Mouse (Mus musculus): Measurements from ENCODE around the gene Aldh1a2.

Gene Aldh1a2

GRCm38 (mm10) chr9:71216996-71217792 lies 1.6 kb downstream of the Aldh1a2 start:
- DNase-seq = no peak

DNA sequence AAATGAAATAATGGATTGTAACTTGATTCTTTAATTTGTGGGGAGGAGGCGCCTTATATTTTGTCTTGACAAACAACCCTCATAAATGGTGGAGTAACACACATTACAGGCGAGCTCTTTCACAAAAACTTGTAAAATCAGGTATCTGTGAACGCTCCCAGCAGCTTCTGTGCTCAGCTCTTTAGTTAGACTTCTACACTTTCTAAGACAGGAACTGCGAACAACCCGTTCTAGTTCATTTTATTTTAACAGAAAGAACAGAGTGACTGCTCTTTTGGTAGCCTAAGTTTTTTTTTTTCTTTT lies 2.2 kb downstream of the Aldh1a2 start:
- DNase-seq = no peak

- DNase-seq = no peak
Measured at GRCm38 (mm10) chr9:71219161-71219560, 3.6 kb downstream of the Aldh1a2 start.

GRCm38 (mm10) chr9:71220401-71220800 lies 4.8 kb downstream of the Aldh1a2 start:
- DNase-seq = no peak

DNA sequence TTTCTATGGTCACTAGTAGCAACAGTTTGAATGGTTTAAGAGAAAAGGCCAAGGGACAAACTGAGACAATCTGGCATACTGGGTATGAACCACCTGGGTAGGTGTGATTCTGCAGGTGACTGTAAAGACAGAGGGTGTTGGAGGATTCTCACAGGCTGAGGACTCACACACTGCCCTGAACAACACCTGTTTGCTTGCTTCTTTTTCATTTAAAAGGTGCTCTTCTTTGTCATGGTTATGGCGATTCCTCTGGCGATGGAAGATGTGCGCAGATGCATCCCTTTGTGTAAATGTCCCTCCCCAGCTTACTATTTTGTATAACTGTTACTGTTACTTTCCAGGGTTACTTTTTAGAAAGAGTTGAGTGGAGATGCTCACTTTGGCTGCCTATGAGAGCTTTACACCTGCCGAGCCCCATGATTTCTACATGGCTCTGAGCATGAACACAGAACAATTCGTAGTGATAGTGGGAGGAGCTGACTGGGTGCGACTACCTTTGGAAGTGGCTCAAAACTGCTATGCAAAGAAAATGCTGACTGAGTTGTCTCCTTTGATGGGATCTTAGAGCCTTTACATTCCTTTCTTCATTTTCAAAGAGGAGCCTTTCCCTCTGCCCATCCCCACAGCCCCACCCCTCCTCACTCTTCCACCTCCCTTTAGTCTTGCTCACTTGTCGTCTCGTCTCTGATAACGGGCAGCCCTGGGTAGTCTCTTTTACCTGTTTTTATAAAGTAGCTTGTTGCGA lies 11.8 kb downstream of the Aldh1a2 start:
- no peak for DNase-seq

GRCm38 (mm10) chr9:71230011-71230410 lies 14.4 kb downstream of the Aldh1a2 start:
- no peak for DNase-seq

GRCm38 (mm10) chr9:71236540-71236939 lies 21.0 kb downstream of the Aldh1a2 start:
- DNase-seq = no peak

GRCm38 (mm10) chr9:71239926-71240325 lies 24.3 kb downstream of the Aldh1a2 start:
- no peak for DNase-seq

DNA sequence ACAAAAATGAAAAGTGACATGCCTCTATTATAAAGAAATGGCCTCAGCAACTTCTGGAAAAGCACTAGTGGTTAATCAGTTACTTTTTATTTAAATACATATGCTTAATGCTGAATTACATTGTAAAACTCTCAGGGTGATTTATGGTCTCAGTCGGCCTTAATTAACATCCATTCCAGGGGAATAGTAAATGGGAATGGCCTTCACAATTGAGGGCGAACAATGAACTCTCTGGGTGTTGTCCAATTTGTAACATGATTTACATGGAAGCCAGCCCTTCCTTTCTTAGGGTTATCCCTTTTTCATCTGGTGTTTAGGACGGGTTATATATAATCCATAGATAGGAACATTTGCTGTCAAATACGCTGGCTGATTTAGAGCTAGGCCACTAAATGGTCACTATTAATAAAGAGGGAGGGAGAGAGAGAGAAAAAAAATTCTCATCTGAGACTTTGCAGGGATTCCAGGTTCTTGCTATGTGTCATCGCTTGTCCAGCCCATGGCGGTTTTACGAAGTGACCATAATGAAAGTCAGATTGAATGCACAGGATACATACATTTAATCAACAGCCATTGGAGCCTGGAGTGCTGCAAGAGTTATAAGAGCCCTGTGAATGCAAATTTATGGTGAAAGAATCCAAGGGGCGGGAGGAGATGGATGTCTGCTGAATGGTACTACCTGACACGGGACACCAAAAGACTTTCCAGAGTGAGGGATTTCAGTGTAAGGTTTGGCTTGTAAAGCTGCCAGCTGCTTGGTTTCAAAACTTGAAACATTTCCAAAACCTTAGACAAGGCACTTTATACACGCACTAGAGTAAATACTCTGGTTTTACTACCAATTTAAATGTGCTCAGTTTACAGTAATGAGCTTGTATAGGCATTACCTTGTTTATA lies 26.2 kb downstream of the Aldh1a2 start:
- DNase-seq = no peak

DNA sequence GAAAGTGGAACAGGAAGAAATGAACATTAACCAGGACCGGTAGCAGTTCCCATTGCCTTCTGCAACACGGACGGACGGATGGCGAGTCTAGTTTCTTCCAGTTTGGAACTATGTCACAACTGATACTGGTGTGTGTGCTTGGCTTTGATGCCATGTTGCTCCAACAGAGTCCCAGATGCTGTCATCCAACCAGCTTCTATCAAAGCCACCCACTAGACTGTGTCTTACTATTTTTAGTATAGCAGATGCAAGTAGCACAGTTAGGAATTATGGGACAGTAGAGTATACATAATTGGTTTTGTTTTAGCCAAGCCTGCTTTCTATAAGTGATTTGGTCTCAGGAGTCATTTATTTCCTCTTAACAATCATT lies 26.8 kb downstream of the Aldh1a2 start:
- no peak for DNase-seq

DNA sequence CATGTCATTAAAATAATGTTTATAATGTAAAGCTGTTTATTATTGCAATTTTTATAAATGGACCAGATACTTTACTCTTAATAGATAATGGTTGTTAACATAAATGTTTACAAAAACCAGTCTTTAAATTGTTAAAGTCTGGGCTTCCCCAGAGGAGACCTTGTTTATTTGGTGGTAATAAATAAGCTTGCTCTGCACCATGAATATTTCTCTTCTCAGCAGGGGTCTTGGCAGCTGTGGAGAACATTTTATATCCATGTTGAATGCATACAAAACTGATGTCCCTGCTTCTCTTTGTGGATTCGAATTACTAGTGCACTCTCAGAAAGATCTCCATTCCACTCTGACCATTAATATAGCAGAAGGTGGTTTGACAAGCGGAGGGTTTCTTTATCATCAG lies 38.8 kb downstream of the Aldh1a2 start:
- DNase-seq = no peak

GRCm38 (mm10) chr9:71262711-71263110 lies 47.1 kb downstream of the Aldh1a2 start:
- DNase-seq = no peak

- no peak for DNase-seq
Measured at GRCm38 (mm10) chr9:71269711-71270110, 54.1 kb downstream of the Aldh1a2 start.

DNA sequence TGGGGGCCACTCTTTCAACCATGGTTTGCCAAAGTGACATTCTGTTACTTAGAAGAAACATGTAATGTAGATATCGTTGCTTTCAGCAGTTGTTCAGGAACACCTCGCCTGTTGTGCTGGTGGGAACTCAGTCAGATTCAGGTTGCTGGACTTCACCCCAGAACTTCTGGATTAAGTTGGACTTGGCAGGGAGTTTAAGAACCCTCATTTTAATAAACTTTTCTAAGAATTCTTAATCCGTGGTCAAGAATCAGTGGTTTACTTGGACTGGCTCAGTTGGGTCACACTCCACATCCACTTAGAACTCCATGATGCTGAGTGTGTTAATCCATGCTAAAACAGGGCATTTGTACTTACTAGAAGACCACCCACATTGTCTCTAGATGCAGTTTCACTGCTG lies 54.6 kb downstream of the Aldh1a2 start:
- no peak for DNase-seq

DNA sequence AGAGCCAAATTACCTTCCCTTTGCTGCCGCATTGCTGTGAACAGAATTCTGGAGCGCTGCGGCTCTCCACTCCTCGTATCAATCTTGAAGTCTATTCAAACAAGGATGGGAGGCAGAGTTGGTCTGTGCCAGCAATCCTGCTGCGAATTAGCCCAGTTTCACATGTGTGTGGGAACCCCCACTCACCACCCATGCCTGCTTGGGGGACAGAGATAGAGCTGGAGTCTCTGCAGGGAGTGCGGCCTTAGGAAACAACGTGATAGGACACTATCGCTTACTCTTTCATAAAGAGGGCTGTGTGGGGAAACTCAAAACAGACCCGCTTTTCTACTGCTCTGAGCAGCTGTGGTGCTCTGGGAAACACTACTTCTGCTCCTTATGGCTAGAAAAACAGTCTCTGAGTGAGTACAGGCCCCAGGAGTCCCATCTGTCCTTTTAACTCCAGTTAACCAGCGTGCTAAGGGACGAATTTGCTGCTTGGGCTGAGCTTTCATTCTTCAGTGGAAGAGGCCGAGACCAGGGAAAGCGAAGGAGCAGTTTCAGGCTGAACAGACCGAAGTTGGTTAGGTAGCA lies 60.6 kb downstream of the Aldh1a2 start:
- DNase-seq = peak; percentile 10

GRCm38 (mm10) chr9:71278741-71279140 lies 63.2 kb downstream of the Aldh1a2 start:
- no peak for DNase-seq

DNA sequence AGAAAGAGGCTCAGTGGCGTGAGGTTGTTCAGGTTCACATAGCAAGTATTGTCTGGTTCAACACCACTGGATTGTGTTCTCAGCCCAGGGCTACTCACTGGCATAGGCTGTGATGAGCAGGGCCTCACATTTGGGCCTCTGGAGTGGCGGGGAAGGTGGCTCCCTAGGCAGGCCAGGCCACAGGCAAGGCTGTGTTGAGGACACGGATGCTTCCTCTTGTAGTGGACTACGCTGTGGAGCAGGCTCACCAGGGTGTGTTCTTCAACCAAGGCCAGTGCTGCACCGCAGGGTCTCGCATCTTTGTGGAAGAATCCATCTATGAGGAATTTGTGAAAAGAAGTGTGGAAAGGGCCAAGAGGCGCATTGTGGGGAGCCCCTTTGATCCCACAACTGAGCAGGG lies 67.6 kb downstream of the Aldh1a2 start:
- DNase-seq = no peak

- no peak for DNase-seq
Measured at GRCm38 (mm10) chr9:71285231-71285630, 69.6 kb downstream of the Aldh1a2 start.

DNA sequence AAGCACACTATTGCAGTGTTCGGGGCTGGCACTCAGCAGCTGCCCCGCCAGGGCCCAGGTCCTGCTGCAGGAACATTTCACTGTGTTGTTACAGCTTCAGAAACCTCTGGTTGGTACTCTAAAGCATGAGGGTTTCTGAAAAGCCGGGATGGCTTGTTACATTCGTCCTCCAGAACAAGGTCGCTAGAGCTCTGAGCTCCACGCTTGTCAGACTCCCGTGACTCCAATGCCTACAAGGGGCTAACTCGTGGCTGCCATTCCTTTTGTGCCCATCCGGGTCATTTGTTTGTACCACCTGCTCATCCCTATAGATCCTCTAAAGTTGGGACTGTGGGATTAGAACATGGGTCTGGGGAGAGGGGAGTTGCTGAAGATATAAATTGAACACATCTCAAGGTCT lies 70.8 kb downstream of the Aldh1a2 start:
- DNase-seq = no peak

GRCm38 (mm10) chr9:71288738-71289137 lies 73.1 kb downstream of the Aldh1a2 start:
- DNase-seq = no peak

DNA sequence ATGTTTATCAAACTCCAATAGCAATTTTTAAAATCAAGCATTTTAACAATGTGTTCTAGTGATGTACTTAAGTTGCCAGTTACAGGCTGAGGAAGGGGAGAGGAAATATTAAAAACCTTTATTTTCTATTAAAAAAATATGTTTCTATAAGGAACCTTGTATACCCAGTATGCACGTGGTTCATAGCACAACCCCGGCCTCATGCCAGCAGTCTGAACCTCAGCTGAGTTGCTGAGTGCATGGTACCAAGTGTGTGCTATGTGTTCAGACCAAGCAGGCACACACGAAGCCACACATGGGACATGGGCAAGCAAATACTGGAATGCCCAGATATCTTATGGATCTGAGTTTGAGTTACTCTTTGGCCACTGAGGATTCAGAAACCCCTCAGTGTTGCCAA lies 74.2 kb downstream of the Aldh1a2 start:
- no peak for DNase-seq

DNA sequence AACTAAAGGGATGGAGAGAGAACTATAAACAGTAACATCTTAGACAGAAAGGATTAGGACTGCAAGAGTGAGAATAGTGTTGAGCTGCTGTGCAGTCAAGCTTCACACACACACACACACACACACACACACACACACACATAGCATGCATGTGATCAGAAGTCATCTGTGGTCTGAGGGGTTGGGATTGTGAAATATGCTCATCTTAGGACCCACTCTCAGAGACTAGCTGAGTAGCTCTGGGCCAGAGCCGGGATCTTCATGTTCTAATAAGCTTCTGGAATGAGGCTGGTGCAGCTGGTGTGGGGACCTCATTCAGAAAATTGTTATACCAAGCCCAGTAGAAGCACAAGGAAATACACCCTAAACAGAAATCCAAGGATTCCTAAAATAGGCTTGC lies 75.1 kb downstream of the Aldh1a2 start:
- no peak for DNase-seq

- DNase-seq = no peak
Measured at GRCm38 (mm10) chr9:71295501-71295900, 79.9 kb downstream of the Aldh1a2 start.
